Mouse (Mus musculus): ENCODE measurements around the gene Zfp354b. TPM values are rescaled to one million over a fixed set of nuclear protein-coding genes. Genes with fewer than 3 reads are reported as not detected.
A peak's percentile ranks its signal among the peaks of the same experiment; 100 is the strongest.

Zfp354b gene
- total and polyA plus RNA-seq, 3 experiments: not detected

GRCm38 (mm10) chr11:50939621-50940366 lies 8.4 kb upstream of the Zfp354b start:
- Histone ChIP-seq H3K4me1 (ENCODE audit: control insufficient read depth in 1 of 2, insufficient read depth in 2 of 2) (no peaks in the 10 kb centered on the region), H3K9ac (ENCODE audit: insufficient read depth, low read depth) (no peak overlapping the region), H3K4me3 (replicated peaks in 1 of 3; ENCODE audit: low read depth in 2 of 3, low read length in 2 of 3, poor library complexity in 1 of 3) (no peak overlapping the region), H3K36me3 (replicated peaks in 1 of 2; ENCODE audit: control insufficient read depth in 1 of 2, insufficient read depth in 1 of 2, low read length in 1 of 2) (no peaks in the 10 kb centered on the region), H3K79me2 (replicated peaks; ENCODE audit: control insufficient read depth, extremely low read depth, insufficient read depth, poor library complexity, severe bottlenecking) (no peaks in the 10 kb centered on the region; the same call in 1 of the 2 replicates), H3K4me2 (ENCODE audit: insufficient read depth, low read depth, poor library complexity, severe bottlenecking) (no peak overlapping the region), H3K27me3 (replicated peaks) (peaks cover 68% of the 10 kb centered on the region), H3K9me3 (replicated peaks; ENCODE audit: low read length) (peaks cover 6% of the 10 kb centered on the region), H3K27ac (ENCODE audit: insufficient read depth, low read depth) (no peak overlapping the region)
- dilution Hi-C loops (cut with MboI; ENCODE audit: extremely low pct_ligation_motif_present, extremely low pct_unique_long_range_greater_than_20kb, low sequenced_read_pairs): no loop called here
- in situ Hi-C loops (cut with MboI; ENCODE audit: low pct_ligation_motif_present, low pct_unique_long_range_greater_than_20kb, low sequenced_read_pairs): loop anchor here (25.0 kb wide), 1 partner anchor 598 kb away; no protein-coding TSS in a partner anchor
- TF ChIP-seq ZC3H11A (IDR thresholded peaks at IDR 0.05; ENCODE audit: low read depth, low read length): peak; percentile 41
- TF ChIP-seq USF1 (IDR thresholded peaks at IDR 0.05; ENCODE audit: low read depth, low read length): no peak
- TF ChIP-seq CTCF (conservative IDR thresholded peaks at IDR 0.05 in 1 of 2, IDR thresholded peaks at IDR 0.05 in 1 of 2; ENCODE audit: low read depth in 2 of 2, low read length in 2 of 2): peak; percentile 96 to 100
- TF ChIP-seq NELFE (IDR thresholded peaks at IDR 0.05; ENCODE audit: low read depth, low read length): peak; percentile 43; the same call in 1 of the 2 replicates
- TF ChIP-seq SMC3 (IDR thresholded peaks at IDR 0.05; ENCODE audit: low read depth, low read length): peak; percentile 91
- TF ChIP-seq E2F4 (IDR thresholded peaks at IDR 0.05; ENCODE audit: insufficient replicate concordance, low read depth, low read length): peak; percentile 37; the same call in 1 of the 2 replicates
- peak; percentile 50; the same call in 1 of the 2 replicates for TF ChIP-seq ELF1 (IDR thresholded peaks at IDR 0.05; ENCODE audit: low read depth, low read length)
- TF ChIP-seq GABPA (IDR thresholded peaks at IDR 0.05; ENCODE audit: insufficient replicate concordance, low read depth, low read length): no peak
- TF ChIP-seq RAD21 (IDR thresholded peaks at IDR 0.05; ENCODE audit: low read depth, low read length): peak; percentile 93
- DNase-seq (ENCODE audit: extremely low read depth): peak; percentile 52

DNA sequence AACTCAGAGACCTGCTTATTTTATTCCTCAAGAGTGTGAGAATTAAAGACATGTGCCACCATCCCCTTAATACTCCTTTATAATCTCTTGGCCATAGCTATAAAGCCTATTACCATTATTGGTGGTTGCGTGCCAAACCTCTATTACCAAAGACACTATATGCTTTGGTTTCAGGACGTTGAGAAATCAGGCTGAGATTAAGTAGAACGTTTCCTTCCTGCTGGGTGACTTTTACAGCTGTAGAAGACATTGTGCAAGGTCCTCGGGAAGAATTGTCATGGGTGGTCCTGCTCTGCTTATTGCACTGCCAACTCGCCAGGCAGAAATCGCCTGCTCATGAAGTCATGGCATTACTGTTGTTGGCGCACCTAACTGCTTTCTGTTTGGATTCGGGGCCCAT lies 7.0 kb upstream of the Zfp354b start:
- DNase-seq (ENCODE audit: extremely low read depth): no peak
- no peak overlapping the region for H3K4me3 ChIP-seq (replicated peaks in 1 of 3; ENCODE audit: low read depth in 2 of 3, low read length in 2 of 3, poor library complexity in 1 of 3)
- in situ Hi-C loops (cut with MboI; ENCODE audit: low pct_ligation_motif_present, low pct_unique_long_range_greater_than_20kb, low sequenced_read_pairs): loop anchor here (25.0 kb wide), 1 partner anchor 599 kb away; no protein-coding TSS in a partner anchor
- no peak overlapping the region for H3K9ac ChIP-seq (ENCODE audit: insufficient read depth, low read depth)
- dilution Hi-C loops (cut with MboI; ENCODE audit: extremely low pct_ligation_motif_present, extremely low pct_unique_long_range_greater_than_20kb, low sequenced_read_pairs): no loop called here
- no peak overlapping the region for H3K4me2 ChIP-seq (ENCODE audit: insufficient read depth, low read depth, poor library complexity, severe bottlenecking)
- H3K36me3 ChIP-seq (replicated peaks in 1 of 2; ENCODE audit: control insufficient read depth in 1 of 2, insufficient read depth in 1 of 2, low read length in 1 of 2): no peaks in the 10 kb centered on the region
- H3K4me1 ChIP-seq (ENCODE audit: control insufficient read depth in 1 of 2, insufficient read depth in 2 of 2): no peaks in the 10 kb centered on the region
- TF ChIP-seq ZNF384 (IDR thresholded peaks at IDR 0.05; ENCODE audit: low read depth, low read length) (no peak), MYC (IDR thresholded peaks at IDR 0.05; ENCODE audit: low read depth, low read length) (no peak), NELFE (IDR thresholded peaks at IDR 0.05; ENCODE audit: low read depth, low read length) (no peak), IRF4 (IDR thresholded peaks at IDR 0.05; ENCODE audit: low read depth, low read length) (no peak), ZKSCAN1 (IDR thresholded peaks at IDR 0.05; ENCODE audit: borderline replicate concordance, low read depth, low read length) (no peak), USF1 (IDR thresholded peaks at IDR 0.05; ENCODE audit: low read depth, low read length) (no peak), POLR2A (IDR thresholded peaks at IDR 0.05; ENCODE audit: low read depth, low read length) (no peak), RAD21 (IDR thresholded peaks at IDR 0.05; ENCODE audit: low read depth, low read length) (no peak), ZC3H11A (IDR thresholded peaks at IDR 0.05; ENCODE audit: low read depth, low read length) (no peak), TCF12 (IDR thresholded peaks at IDR 0.05; ENCODE audit: low read depth, low read length) (no peak), CTCF (conservative IDR thresholded peaks at IDR 0.05 in 1 of 2, IDR thresholded peaks at IDR 0.05 in 1 of 2; ENCODE audit: low read depth in 2 of 2, low read length in 2 of 2) (no peak), E2F4 (IDR thresholded peaks at IDR 0.05; ENCODE audit: insufficient replicate concordance, low read depth, low read length) (no peak)
- peaks cover 63% of the 10 kb centered on the region for H3K27me3 ChIP-seq (replicated peaks)
- no peaks in the 10 kb centered on the region for H3K79me2 ChIP-seq (replicated peaks; ENCODE audit: control insufficient read depth, extremely low read depth, insufficient read depth, poor library complexity, severe bottlenecking)
- H3K27ac ChIP-seq (ENCODE audit: insufficient read depth, low read depth): no peak overlapping the region
- peaks cover 6% of the 10 kb centered on the region for H3K9me3 ChIP-seq (replicated peaks; ENCODE audit: low read length)

All from CH12.LX (cell line).